Mouse (Mus musculus) heart, embryonic 10.5 days (tissue): ENCODE measurements around the gene Mtus2. TPM values are rescaled to one million over a fixed set of nuclear protein-coding genes. Genes with fewer than 3 reads are reported as not detected.
A peak's percentile ranks its signal among the peaks of the same experiment; 100 is the strongest.

ENCODE experiments used
- DNase-seq: peaks from one replicate; pipeline ENCODE4 v3.0.0-alpha.2; 2017; ENCODE audit warnings: low spot score
- H3K27ac ChIP-seq: fragments of 300-500 bp; sonication (generic); 2 replicates; pipeline ENCODE4 v1.5.1; 2016; ENCODE audit warnings: mild to moderate bottlenecking
- H3K27me3 ChIP-seq: fragments of 300-500 bp; sonication (generic); 2 replicates; pipeline ENCODE4 v1.6.1; 2016; ENCODE audit warnings: mild to moderate bottlenecking; ENCODE audit not compliant: poor library complexity, insufficient read depth, severe bottlenecking
- H3K36me3 ChIP-seq: fragments of 300-500 bp; sonication (generic); 2 replicates; pipeline ENCODE4 v1.6.1; 2016; ENCODE audit warnings: mild to moderate bottlenecking, moderate library complexity
- H3K4me1 ChIP-seq: fragments of 300-500 bp; sonication (generic); 2 replicates; pipeline ENCODE4 v1.6.1; 2016; ENCODE audit warnings: mild to moderate bottlenecking
- H3K4me3 ChIP-seq: fragments of 300-500 bp; sonication (generic); 2 replicates; pipeline ENCODE4 v1.5.1; 2016; ENCODE audit warnings: mild to moderate bottlenecking, moderate library complexity
- H3K9me3 ChIP-seq: fragments of 300-500 bp; sonication (generic); 2 replicates; pipeline ENCODE4 v1.6.1; 2016; ENCODE audit warnings: mild to moderate bottlenecking, moderate library complexity
- WGBS: fragments of 180-500 bp; shearing (Covaris S2); methylation state at CpG from one replicate; pipeline ENCODE4 v1.1.7; 2016; 5-methylcytosine and 5-hydroxymethylcytosine counted together
- polyA plus RNA-seq: library from polyadenylated mRNA; unstranded; fragments of >200 nt; fragmentation: Nextera tagmentation; extraction: Ambion mirVana; gene quantifications from 2 replicates; pipeline ENCODE4 v1.2.1, GENCODE M21; 2016

Gene Mtus2
- polyA plus RNA-seq: 52.2 and 82.7 TPM in 2 replicates

- Histone ChIP-seq H3K36me3 (no peaks in the 10 kb centered on the region), H3K4me1 (peaks cover 25% of the 10 kb centered on the region), H3K27ac (peak within 1 kb of the TSS; percentile 49), H3K9me3 (no peaks in the 10 kb centered on the region), H3K4me3 (peak within 1 kb of the TSS; percentile 73), H3K27me3 (peaks cover 38% of the 10 kb centered on the region)
- WGBS: under 1% methylated on average over 44 of the region's 55 CpGs
- DNase-seq: peak; percentile 83
These were observed at the start of gene Mtus2 for GRCm38 (mm10) chr5:147956821-147957564. Gene Mtus2, plus strand, starts transcription at chr5:147957320.

DNA sequence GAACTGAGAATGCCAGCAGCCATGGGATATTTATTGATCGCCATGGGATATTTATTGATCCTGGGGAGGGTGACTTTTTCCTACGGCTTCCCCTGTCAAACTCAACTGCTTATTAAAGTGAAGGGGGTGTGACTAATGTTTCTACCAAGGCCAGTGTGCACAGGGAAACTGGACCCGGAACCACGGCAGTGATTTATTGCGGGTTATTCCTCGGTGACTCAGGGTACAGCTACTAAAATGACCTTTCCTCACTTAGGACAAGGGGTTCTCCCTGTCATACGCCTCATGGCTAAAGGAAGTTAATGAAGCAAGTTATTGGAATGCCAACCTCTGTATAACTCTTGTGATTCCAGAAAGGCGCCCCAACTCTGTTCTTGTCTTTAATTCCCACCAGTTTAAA lies 49.3 kb upstream of the Mtus2 start:
- Histone ChIP-seq H3K36me3 (no peaks in the 10 kb centered on the region), H3K4me1 (no peaks in the 10 kb centered on the region), H3K27me3 (no peaks in the 10 kb centered on the region), H3K4me3 (no peak overlapping the region), H3K27ac (no peak overlapping the region), H3K9me3 (no peaks in the 10 kb centered on the region)
- WGBS: 82% methylated on average over 8 of the region's 8 CpGs
- DNase-seq: no peak

DNA sequence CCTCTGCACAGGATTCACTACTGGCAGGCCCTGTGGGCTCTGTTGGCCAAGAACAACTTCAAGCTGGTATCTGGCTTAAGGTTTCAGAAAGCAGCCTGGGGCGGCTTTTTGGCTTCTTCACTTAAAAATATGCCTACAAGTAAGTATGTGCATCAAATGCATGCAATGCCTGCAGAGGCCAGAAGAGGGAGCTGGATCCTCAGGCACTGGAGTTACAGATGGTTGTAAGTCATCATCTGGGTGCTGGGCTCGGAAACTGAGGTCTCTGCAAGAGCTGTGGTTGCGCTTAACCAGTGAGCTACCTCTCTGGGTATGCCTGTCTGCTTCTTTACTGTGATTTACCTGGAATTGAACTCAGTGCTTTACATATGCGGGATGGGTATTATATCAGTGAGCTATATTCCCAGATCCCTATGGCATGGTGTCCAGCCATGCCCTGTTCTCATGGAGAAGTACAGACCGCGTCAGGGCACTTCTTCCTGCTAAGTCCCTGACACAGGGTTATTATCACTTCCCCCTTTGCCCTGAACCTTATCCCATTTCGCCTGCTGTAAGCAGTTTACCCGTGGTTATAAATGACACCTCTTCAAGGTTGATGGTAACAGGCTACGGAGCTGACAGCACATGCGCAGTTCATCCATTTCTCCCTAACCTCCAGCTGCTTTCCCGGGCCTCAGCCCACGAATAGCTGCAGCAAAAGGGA lies 46.2 kb upstream of the Mtus2 start:
- peaks cover 15% of the 10 kb centered on the region for H3K4me1 ChIP-seq

DNA sequence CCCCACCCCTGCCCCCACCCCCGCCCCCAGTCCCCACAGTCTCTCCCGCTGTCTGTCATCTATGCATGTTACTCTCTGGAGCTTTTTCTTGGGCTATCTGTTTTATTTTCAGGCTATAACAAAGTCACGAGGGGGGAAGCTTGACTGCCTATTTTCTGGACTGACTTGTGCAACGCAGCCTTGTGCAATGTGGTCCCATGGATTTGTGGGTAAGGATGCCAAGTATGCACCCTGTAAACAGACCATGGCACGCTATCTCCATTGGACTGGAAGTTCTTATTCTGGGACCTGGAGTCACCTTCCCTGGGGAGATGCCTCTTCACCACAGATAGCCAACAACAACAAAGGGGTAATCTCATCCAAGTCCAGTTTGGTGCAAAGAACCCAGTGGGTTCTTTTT lies 45.4 kb upstream of the Mtus2 start:
- H3K9me3 ChIP-seq: no peaks in the 10 kb centered on the region
- no peaks in the 10 kb centered on the region for H3K27me3 ChIP-seq
- H3K36me3 ChIP-seq: no peaks in the 10 kb centered on the region
- H3K4me3 ChIP-seq: no peak overlapping the region
- WGBS: 74% methylated on average over 5 of the region's 5 CpGs
- peaks cover 15% of the 10 kb centered on the region for H3K4me1 ChIP-seq
- no peak for DNase-seq
- no peak overlapping the region for H3K27ac ChIP-seq

More for the DNA sequence above, 46.2 kb upstream of the Mtus2 start:
- H3K27ac ChIP-seq: no peak overlapping the region
- no peaks in the 10 kb centered on the region for H3K9me3 ChIP-seq
- no peak for DNase-seq
- H3K4me3 ChIP-seq: no peak overlapping the region
- no peaks in the 10 kb centered on the region for H3K36me3 ChIP-seq
- H3K27me3 ChIP-seq: no peaks in the 10 kb centered on the region
- WGBS: 80% methylated on average over 12 of the region's 12 CpGs

DNA sequence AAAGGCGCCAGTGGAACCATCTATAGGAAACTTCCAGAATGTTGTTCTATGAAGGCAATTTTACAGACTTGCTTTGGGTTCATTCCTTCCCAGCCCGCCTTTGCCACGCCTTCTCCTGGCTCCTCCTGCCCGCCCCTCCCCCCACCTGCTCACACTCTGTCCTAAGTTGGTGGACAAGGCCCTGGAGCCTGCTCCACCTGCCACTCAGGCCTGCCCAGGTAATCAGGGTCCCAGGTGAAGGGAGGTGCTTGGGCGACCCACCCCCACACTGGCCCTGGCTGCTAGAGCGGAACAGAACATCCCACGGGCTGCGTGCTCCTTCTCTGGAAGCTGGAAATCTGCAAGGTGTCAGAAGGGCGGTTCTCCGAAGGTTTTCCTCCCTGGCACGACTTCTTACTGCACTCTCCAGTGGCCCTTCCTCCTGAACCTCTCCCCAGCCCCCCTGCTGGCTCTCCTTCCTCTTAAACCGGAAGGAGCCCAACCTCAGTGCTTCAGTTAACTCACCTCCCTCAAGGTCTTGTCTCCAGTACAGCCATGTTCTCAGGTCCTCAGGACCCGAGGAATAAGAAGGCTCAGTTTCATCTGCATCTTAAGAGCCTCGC lies 43.8 kb upstream of the Mtus2 start:
- Histone ChIP-seq H3K9me3 (no peaks in the 10 kb centered on the region), H3K4me1 (peaks cover 15% of the 10 kb centered on the region), H3K36me3 (no peaks in the 10 kb centered on the region), H3K27me3 (no peaks in the 10 kb centered on the region), H3K4me3 (no peak overlapping the region), H3K27ac (peak overlapping the region; percentile 78)
- no peak for DNase-seq
- 31% methylated on average over 14 of the region's 14 CpGs for WGBS

DNA sequence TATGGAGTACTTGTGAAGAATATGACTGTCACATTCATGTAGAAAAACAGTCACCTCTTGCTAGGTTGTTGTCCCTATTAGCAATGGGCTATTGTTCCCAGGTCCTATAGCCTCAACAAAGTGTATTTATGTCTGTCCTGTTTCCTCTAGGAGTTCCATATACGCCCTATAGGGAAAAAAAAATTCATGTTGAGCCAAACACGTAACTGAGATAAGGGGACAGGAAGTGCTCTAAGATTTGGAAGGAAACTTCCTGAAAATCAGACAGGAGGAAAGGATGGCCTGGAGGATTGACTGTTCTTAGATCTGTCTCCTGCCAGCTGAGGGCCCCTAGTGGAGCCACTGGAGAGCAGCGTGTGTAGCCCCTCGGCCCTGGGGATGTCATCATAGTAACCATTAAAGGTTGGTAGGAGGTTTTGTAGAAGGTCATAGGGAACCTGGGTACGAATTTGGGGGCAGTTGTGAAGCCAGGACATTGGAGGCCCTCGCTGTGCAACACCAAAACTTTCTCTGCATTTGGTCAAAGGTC lies 42.0 kb upstream of the Mtus2 start:
- 36% methylated on average over 6 of the region's 6 CpGs for WGBS
- Histone ChIP-seq H3K36me3 (no peaks in the 10 kb centered on the region), H3K9me3 (no peaks in the 10 kb centered on the region), H3K4me3 (no peak overlapping the region), H3K4me1 (peaks cover 15% of the 10 kb centered on the region), H3K27me3 (no peaks in the 10 kb centered on the region), H3K27ac (no peak overlapping the region)
- DNase-seq: no peak

- Histone ChIP-seq H3K36me3 (no peaks in the 10 kb centered on the region), H3K9me3 (no peaks in the 10 kb centered on the region), H3K27me3 (no peaks in the 10 kb centered on the region), H3K4me3 (no peak overlapping the region), H3K4me1 (peaks cover 15% of the 10 kb centered on the region), H3K27ac (no peak overlapping the region)
- 74% methylated on average over 9 of the region's 9 CpGs for WGBS
- no peak for DNase-seq
These were observed 40.9 kb upstream of the Mtus2 start for GRCm38 (mm10) chr5:147916171-147916570.

DNA sequence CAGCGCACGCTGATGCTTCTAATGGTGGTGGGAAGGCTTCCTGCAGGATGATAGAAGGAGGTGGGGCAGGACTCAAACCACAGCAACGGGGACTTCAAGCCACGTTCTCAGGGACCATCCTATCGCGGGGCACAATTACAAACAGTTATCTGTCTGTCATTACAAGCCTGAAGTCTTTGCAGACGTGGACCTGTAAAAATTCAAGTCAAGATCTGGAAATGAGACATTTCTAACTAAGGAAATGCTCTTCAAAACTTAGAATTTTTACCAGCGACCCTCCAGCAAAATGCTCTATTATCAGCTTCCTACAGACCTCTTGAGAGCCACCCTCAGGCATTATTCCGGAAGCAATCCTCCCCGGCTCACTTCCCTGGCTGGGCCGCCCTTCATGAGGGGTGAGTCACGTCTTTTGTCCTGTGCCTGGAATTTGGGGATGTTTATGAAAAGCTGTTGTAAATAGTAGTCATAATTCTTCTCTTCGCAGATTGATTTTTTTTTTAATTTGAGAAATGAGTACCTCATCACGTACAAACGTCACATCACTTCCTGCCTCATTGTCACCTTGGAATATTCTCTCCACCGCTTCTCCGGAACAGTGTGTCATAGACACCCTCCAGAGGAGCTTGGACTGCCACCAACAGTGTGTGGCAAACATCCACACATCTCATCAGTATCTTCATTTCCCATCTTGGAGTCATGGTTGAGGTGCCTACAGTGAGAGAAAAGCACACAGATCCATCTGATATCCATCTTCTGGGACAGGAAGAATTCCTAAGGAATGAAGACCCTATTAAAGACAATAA lies 38.9 kb upstream of the Mtus2 start:
- Histone ChIP-seq H3K4me1 (peaks cover 12% of the 10 kb centered on the region), H3K36me3 (no peaks in the 10 kb centered on the region), H3K9me3 (no peaks in the 10 kb centered on the region), H3K27ac (no peak overlapping the region), H3K4me3 (no peak overlapping the region), H3K27me3 (no peaks in the 10 kb centered on the region)
- 56% methylated on average over 17 of the region's 17 CpGs for WGBS
- DNase-seq: no peak

- Histone ChIP-seq H3K4me3 (no peak overlapping the region), H3K27ac (no peak overlapping the region), H3K36me3 (no peaks in the 10 kb centered on the region), H3K9me3 (no peaks in the 10 kb centered on the region), H3K27me3 (no peaks in the 10 kb centered on the region), H3K4me1 (no peaks in the 10 kb centered on the region)
- 74% methylated on average over 5 of the region's 5 CpGs for WGBS
- no peak for DNase-seq
These were observed 32.5 kb upstream of the Mtus2 start for GRCm38 (mm10) chr5:147924621-147925020.

DNA sequence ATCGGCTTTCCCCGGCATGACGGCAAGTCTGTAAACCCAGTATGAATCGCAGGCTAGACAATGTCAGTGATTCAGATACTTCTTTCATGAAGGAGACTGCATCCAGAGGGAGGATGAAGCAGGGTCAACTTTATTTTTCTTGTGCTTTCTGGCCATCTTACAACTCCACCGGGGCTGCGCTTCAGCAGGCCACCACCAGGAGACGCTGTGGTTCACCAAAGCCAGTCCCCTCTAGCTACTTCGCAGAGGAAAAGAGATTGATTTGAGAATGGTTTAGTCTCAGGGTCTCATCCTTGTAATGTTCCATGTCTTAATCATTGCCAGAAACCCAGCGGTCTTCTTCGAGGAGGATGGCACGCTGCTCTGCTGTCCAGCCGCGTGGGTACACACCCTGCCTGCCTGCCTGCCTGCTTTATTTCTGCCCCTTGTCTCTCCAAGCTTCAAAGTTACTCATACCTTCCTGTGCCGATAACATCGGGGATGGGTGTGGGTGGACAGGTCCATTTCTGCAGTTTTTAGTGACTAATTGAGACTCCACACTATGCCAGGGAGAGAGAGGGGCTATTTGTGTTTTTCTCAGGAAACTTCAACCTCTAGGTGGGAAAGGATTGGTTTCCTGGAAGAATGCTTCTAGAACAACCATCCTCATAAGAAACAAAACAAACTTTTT lies 31.1 kb upstream of the Mtus2 start:
- no peaks in the 10 kb centered on the region for H3K36me3 ChIP-seq
- DNase-seq: no peak
- no peaks in the 10 kb centered on the region for H3K9me3 ChIP-seq
- no peak overlapping the region for H3K4me3 ChIP-seq
- no peaks in the 10 kb centered on the region for H3K4me1 ChIP-seq
- no peaks in the 10 kb centered on the region for H3K27me3 ChIP-seq
- no peak overlapping the region for H3K27ac ChIP-seq
- 59% methylated on average over 15 of the region's 15 CpGs for WGBS

DNA sequence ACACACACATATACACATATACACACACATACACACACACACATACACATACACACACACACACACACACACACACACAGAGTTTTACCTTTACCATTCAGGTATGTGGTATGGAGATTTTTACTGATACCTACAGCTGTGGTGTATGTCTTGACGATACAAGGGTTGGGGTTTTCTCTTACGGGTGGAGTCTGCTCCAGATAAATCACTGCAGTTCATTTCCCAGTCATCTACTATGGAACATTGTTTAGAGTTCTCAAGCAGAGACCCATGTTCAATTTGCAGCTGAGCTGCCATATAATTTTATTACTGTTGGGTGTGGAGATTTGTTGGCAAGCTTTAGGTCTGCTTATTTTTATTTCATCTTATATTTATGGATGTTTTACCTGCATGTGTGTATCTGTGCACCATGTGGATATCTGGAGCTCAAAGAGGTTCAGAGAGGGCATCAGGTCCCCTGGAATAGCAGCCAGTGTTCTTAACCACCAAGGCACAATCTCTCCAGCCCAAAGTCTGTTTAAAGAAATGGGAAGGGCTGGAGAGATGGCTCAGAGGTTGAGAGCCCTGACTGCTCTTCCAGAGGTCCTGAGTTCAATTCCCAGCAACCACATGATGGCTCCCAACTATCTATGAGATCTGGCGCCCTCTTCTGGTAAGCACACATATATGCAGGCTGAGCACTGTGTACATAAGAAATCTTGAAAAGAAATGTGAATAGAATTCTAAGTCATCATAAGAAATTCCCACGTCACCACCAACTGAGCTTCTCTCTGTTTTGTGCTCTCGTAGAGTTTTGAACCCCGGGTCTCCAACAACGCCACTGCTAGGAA lies 28.2 kb upstream of the Mtus2 start:
- no peak for DNase-seq
- WGBS: 73% methylated on average over 7 of the region's 7 CpGs
- H3K4me3 ChIP-seq: no peak overlapping the region
- H3K9me3 ChIP-seq: no peaks in the 10 kb centered on the region
- no peaks in the 10 kb centered on the region for H3K4me1 ChIP-seq
- H3K36me3 ChIP-seq: no peaks in the 10 kb centered on the region
- H3K27me3 ChIP-seq: no peaks in the 10 kb centered on the region
- no peak overlapping the region for H3K27ac ChIP-seq
